Mouse (Mus musculus) forebrain, embryonic 15.5 days (tissue): Measurements from ENCODE around the gene Immp1l. TPM values are rescaled to one million over a fixed set of nuclear protein-coding genes. Genes with fewer than 3 reads are reported as not detected.

Experiments
- microRNA-seq: library from miRNA; unstranded; fragments of <30 nt; microRNA quantifications from one replicate; pipeline ENCODE4, GENCODE M21; 2016
- polyA plus RNA-seq: library from polyadenylated mRNA; unstranded; fragments of >200 nt; fragmentation: Nextera tagmentation; extraction: Ambion mirVana; gene quantifications from 2 replicates; pipeline ENCODE4 v1.2.1, GENCODE M21; 2015

Immp1l gene
- polyA plus RNA-seq, 1 experiment from 2014 or later: 110 TPM

Small RNA genes within 50 kb of the gene (microRNA-seq; reads per million reads assigned to microRNA genes)
- gene Gm22002: not detected

Other genes starting within 250 kb of the Immp1l start
- gene Pax6, start 235.7 kb upstream of the Immp1l start, polyA plus RNA-seq: 45.0 and 57.0 TPM in 2 replicates
- gene Elp4, start 74 bp upstream of the Immp1l start, polyA plus RNA-seq: 42.1 and 44.9 TPM in 2 replicates
- gene Dnajc24, start 98.9 kb downstream of the Immp1l start, polyA plus RNA-seq: 37.8 and 40.3 TPM in 2 replicates